Mouse (Mus musculus): ENCODE measurements around the gene Fgf8.

DNA sequence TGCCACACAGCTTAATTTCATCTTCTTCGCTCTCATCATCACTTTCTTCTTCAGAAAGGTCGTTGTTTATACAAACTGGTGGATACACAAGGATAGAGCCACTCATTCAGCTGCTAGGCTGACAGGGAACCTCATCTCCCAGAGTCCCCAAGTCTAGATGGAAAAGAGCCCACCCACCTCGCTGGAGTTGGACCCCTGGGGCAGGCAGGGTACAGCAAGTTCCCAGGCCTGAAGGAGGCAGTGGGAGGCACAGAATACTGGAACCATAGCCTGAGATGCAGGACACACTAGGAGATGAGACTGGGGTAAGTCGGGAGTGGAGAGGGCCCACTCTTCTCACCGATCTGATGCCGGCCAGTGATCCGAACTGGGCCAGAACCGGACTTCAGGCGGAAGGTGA lies 5.5 kb upstream of the Fgf8 start:
- TF ChIP-seq CTCF (IDR thresholded peaks at IDR 0.05; ENCODE audit: control insufficient read depth, insufficient read depth, insufficient replicate concordance, low read depth, low read length) (no peak), POLR2A (IDR thresholded peaks at IDR 0.05; ENCODE audit: control insufficient read depth, low read depth, low read length) (no peak)
